Mouse (Mus musculus) induced T-regulatory cell, adult 2 months (primary cell): ENCODE results near the gene Mrgpra1.
"Not testable (repeated sequence)": the region's sequence is repeated elsewhere in the genome, so short reads cannot be mapped to it uniquely, and the experiment has no call there.

ENCODE experiments used
- DNase-seq: peaks from one replicate; pipeline ENCODE4 v3.0.0-alpha.2; 2012; ENCODE audit warnings: low read depth

The Mrgpra1 gene

DNA sequence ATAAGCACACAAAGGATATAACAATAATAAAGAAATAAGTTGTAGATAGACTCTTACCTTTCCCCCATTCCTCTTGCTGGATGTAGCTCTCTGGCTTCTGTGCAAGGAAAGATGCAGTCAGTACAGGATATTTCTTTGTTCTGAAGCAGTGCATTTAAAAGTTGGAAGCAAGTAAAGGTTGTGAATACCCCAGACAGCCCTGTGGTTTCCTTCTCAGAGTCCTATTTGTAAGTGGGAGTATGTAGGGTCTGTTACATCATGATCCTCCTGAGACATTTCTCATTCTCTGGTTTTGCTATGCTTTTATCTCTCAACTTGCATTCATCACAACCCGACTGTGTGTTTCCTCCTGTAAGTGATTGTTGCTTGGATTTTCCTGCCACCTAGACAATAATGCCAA is at the start of gene Mrgpra1:
Gene Mrgpra1 (minus strand): TSS at position 101 of the 400 bp plus-strand sequence.
- DNase-seq: no peak

DNA sequence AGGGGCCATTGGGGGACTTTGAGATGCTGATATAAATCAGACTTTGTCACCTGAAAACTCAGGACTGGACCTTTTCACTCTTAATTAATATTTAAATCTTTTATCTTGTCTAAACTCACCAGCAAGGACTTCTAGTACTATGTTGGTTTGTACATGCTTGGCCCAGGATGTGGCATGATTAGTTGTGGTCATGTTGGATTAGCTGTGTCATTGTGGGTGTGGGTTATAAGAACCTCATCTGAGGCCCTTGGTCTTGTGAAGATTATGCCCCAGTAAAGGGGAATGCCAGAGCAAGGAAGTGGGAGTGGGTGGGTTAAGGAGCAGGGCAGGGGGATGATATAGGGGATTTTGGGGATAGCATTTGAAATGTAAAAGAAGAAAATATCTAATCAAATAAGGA is 47.1 kb upstream of the Mrgpra1 start:
- DNase-seq: no peak

DNA sequence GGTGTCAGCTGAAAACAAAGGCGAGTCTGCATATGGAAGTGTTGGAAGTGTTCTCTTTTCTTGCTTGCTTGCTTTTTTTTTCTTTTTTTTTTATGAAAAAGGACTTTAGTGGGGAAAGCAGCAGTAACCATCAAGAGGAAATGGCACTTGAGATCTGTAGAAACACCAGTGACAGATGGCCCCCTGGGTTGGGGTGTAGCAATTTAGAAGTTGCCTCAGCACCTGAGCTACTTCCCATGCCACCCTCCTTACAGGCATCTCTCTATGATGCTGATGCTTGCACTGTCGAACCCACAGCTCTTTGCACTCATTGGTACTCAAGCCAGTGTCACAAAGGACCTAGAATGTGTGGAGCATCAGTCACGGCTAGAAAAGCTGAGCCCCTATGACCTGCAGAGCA is 5.6 kb downstream of the Mrgpra1 start:
- DNase-seq: no peak

DNA sequence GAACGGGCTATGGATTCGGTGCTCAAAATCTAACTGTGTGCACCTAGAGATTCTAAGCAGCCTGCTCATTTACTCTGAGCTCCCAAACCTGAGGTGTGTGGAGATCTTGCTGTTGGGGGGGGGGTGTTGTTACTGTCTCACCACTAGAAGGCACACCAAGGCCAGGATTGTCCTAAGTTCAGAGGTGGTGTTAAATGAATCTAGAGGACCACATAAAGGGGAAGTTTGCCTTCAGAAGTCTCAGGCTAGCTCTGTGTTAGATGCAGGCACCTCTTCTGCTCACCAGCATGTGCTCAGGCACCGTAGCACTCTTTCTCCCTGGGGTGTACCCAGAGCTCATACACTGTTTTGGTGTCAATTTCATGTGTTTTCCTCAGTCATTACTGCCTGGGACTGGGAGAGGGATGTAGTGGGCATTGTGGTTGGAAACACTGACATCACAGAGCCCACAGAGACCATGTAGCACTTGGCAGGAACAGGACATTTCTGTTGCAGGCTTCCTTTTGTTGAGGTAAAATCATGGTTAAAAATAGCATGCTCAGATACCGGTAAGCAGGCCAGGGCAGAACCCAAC is 8.0 kb downstream of the Mrgpra1 start:
- no peak for DNase-seq

DNA sequence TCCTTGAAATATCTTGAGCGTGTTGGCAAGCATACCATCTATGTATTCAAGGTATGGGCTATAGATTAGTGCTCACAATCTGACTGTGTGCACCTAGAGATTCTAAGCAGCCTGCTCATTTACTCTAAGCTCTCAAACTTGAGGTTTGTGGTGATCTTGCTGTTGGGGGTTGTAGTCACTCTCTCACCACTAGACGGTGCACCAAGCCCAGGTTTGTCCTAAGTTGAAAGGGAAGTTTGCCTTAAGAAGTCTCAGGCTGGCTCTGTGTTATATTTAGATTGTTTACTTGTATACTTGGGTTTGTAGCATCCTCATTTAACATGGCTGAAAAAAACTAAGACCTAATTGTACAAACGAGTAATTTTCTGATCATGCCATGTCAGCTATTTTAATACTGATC is 12.2 kb downstream of the Mrgpra1 start:
- DNase-seq: not testable (repeated sequence)

DNA sequence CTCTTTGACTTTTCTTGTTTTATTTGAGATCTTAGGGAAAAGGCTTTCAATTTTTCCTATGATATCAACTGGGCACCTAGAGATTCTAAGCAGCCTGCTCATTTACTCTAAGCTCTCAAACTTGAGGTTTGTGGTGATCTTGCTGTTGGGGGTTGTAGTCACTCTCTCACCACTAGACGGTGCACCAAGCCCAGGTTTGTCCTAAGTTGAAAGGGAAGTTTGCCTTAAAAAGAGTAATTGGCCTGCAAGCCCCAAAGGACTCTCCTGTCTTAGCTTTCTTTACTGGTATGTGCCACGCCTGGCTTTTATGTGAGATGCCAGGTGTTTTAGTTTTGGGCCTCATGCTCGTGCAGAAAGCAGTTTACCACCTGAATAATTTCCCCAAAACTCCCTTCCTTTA is 12.7 kb downstream of the Mrgpra1 start:
- not testable (repeated sequence) for DNase-seq

DNA sequence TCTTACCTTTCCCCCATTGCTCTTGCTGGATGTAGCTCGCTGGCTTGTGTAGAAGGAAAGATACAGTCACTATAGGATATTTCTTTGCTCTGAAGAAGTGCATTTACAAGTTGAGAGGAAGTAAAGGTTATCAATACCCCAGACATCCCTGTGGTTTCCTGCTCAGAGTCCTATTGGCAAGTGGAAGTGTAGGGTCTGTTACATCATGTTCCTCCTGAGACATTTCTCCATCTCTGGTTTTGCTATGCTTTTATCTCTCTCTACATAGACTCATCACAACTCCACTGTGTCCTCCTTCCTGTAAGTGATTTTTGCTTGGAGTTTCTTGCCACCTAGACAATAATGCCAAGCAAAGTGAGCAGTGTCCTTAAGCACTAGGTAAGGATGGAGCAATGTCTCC is 35.7 kb downstream of the Mrgpra1 start:
- DNase-seq: no peak

DNA sequence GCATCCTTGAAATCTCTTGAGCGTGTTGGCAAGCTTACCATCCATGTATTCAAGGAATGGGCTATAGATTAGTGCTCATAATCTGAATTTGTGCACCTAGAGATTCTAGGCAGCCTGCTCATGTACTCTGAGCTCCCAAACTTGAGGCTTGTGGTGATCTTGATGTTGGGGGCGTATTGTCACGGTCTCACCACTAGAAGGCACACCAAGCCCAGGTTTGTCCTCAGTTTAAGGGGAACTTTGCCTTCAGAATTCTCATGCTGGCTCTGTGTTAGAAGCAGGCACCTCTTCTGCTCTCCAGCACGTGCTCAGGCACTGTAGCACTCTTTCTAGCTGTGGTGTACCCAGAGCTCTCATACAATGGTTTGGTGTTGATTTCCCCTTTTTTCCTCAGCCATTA is 41.8 kb downstream of the Mrgpra1 start:
- no peak for DNase-seq

DNA sequence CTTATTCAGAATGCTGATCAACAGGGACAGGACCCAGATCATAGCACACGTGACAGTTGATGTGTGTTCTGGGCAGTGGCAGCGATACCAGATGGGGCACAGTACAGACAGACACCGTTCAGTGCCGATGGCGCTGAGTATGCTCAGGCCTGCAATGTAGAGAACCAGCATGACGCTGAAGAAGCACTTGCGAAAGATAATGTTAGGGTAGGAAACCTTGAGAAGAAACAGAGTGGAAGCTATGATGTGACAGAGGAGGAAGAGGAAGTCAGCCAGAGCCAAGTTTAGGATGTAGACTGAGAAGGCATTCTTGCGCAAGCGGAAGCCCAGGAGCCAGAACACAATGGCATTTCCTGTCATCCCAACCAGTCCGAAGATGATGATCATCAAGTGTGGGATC is 44.2 kb downstream of the Mrgpra1 start:
- DNase-seq: no peak

DNA sequence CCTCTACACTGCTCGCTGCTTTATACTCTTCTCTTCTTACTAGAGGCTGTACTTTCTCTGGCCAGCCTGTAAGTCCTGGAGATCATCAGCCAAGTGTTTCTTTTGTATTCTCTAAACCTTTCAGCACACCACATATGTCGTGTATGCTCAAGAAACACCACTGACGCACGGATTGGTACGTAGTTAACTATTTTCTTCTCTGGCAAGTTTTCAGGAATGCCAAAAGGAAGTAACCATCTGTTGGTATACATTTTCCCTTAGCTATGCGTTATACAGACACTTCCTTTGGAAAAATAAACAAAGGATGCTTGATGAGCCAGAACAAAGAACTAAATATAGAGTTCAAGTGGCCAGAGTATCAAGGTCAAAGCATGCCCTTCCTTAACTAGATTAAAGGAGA is 49.4 kb downstream of the Mrgpra1 start:
- not testable (repeated sequence) for DNase-seq

DNA sequence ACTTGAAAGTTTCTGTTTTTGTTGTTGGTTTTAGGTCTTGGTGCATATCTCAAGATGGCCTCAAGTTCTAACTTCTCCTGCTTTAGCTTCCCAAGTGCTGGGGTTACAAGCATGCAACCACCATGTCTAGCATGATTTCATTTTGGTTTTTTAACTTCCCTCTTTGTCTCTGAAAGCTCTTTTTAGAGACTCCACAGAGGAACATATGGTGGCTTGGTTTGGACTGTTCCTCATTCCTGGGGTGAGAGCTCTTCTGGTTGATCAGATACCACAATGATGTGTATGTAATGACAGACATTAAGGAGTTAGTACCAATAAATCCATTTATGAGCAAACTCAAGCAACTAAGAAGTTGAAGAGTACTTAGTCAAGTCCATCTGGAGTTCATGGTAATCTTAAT is 54.4 kb downstream of the Mrgpra1 start:
- not testable (repeated sequence) for DNase-seq
